Mouse (Mus musculus) liver, embryonic 14.5 days (tissue): ENCODE results near the gene Med27.

Experiments
- CTCF ChIP-seq: IDR thresholded peaks from 2 replicates; pipeline ENCODE4 v1.5.1; 2016; ENCODE audit warnings: antibody characterized with exemption, low read depth, control low read depth
- EP300 ChIP-seq: IDR thresholded peaks from 2 replicates; pipeline ENCODE4 v1.6.1; 2016; ENCODE audit warnings: antibody characterized with exemption, low read depth

DNA sequence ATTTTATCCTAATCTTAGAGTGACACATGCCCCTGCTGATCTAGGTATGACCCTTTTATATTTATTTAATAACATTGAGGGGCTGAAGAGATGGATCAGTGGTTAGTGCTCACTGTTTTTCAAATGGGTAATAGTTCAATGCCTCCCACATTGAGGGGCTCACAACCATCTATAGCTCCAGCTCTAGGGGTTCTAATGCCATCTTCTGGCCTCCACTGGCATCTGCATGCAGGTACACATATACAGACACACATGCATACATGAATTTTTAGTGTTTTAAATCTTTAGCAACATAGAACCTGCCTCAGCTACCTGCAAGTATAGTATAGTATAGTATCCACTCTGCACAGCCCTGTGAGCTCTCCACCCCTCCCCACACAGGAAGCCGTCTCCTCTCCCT lies 130.1 kb downstream of the Med27 start:
- TF ChIP-seq EP300, result no peak
- TF ChIP-seq CTCF, result 0 out of 2 replicates have a peak, but pooled peaks have one; percentile 18
